Mouse (Mus musculus): ENCODE results near the gene Abca2. TPM values are rescaled to one million over a fixed set of nuclear protein-coding genes. Genes with fewer than 3 reads are reported as not detected.

Gene Abca2
- polyA plus RNA-seq (2015; fragmentation: Nextera tagmentation; extraction: Ambion mirVana) = 4.2 and 5.9 TPM in 2 replicates

GRCm38 (mm10) chr2:25428442-25429236 is at the start of gene Abca2:
Gene Abca2, plus strand, starts transcription at chr2:25428703.
- Histone ChIP-seq H3K9me3 (no peaks in the 10 kb centered on the region), H3K27ac (0 out of 2 replicates have a peak within 1 kb of the TSS, but pooled peaks have one; percentile 9), H3K4me1 (peaks cover 12% of the 10 kb centered on the region), H3K27me3 (peaks cover 44% of the 10 kb centered on the region), H3K9ac (peak within 1 kb of the TSS; percentile 61), H3K4me2 (peak within 1 kb of the TSS; percentile 90), H3K4me3 (peak within 1 kb of the TSS; percentile 67), H3K36me3 (no peaks in the 10 kb centered on the region)
- ATAC-seq (ENCODE audit: insufficient number of reproducible peaks, low FRiP score, low TSS enrichment, low read depth) = peak; percentile 69
- WGBS = under 1% methylated on average over 76 of the region's 89 CpGs

- Histone ChIP-seq H3K9me3 (no peaks in the 10 kb centered on the region), H3K36me3 (no peaks in the 10 kb centered on the region), H3K9ac (no peak overlapping the region), H3K4me1 (no peaks in the 10 kb centered on the region), H3K4me2 (no peak overlapping the region), H3K27ac (no peak overlapping the region), H3K4me3 (no peak overlapping the region), H3K27me3 (no peaks in the 10 kb centered on the region)
- WGBS = 85% methylated on average over 5 of the region's 5 CpGs
- no peak for ATAC-seq (ENCODE audit: insufficient number of reproducible peaks, low FRiP score, low TSS enrichment, low read depth)
These were observed 44.0 kb upstream of the Abca2 start for GRCm38 (mm10) chr2:25384492-25384891.

- H3K9ac ChIP-seq = no peak overlapping the region; the same call in 1 of the 2 replicates
- H3K4me2 ChIP-seq = no peak overlapping the region
- no peaks in the 10 kb centered on the region for H3K36me3 ChIP-seq
- H3K27ac ChIP-seq = no peak overlapping the region
- peaks cover 21% of the 10 kb centered on the region for H3K4me1 ChIP-seq
- 59% methylated on average over 5 of the region's 5 CpGs for WGBS
- no peak for ATAC-seq (ENCODE audit: insufficient number of reproducible peaks, low FRiP score, low TSS enrichment, low read depth)
- no peaks in the 10 kb centered on the region for H3K9me3 ChIP-seq
- H3K4me3 ChIP-seq = no peak overlapping the region
- peaks cover 29% of the 10 kb centered on the region for H3K27me3 ChIP-seq
These were observed 37.2 kb upstream of the Abca2 start for GRCm38 (mm10) chr2:25391266-25391665.

GRCm38 (mm10) chr2:25394281-25395221 is 34.0 kb upstream of the Abca2 start:
- WGBS = 42% methylated on average over 3 of the region's 3 CpGs
- ATAC-seq (ENCODE audit: insufficient number of reproducible peaks, low FRiP score, low TSS enrichment, low read depth) = no peak
- H3K27me3 ChIP-seq = peaks cover 62% of the 10 kb centered on the region

DNA sequence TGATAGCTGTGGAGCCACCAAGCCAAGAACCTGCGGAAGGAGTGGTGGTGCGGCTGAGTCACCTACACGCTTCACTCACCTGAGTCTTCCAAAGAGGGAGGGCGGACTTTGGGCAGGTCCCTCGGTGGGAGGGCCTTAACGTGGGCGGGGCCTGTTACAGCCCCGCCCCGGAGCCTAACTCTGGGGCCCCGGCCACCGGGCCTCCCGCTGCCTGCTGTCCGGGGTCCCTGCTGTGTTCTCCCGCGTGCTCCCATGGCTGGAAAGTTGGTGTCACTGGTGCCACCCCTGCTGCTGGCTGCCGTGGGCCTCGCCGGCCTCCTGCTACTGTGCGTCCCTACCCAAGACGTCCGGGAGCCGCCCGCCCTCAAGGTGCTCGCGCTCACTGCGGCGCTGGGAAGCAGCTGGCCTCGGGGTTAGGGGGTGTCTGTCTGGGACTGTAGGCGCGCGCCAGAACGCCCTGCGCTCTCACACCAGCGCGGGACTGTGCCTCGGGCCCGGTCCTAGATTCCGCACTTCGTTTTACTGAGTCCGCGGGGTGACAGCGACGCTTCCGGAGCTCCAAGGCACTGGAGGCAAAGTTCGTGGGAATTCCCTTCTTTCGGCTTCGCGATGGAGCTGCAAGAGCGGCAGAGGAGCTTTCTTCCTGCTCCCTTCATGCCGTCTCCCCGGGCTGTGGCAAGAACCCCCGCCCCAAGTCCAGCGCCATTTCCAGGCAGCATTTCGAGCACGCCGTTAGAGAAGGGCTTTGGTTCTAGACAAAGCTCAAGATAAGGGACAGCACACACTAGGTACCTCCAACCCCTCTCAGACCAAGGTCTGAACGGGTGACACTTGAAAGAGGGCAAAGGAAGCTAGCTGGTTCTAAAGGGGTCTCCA is 32.5 kb upstream of the Abca2 start, which contains the start of gene Entpd2:
TSS of gene Entpd2 (plus strand) at position 154 of the 876 bp plus-strand sequence.
- Histone ChIP-seq H3K36me3 (no peaks in the 10 kb centered on the region), H3K9me3 (no peaks in the 10 kb centered on the region), H3K27me3 (peaks cover 76% of the 10 kb centered on the region), H3K9ac (0 out of 2 replicates have a peak within 1 kb of the TSS, but pooled peaks have one; percentile 5), H3K4me1 (peaks cover 31% of the 10 kb centered on the region), H3K4me3 (peak within 1 kb of the TSS; percentile 36), H3K27ac (no peak within 1 kb of the TSS), H3K4me2 (peak within 1 kb of the TSS; percentile 60)
- no peak for ATAC-seq (ENCODE audit: insufficient number of reproducible peaks, low FRiP score, low TSS enrichment, low read depth)
- 1% methylated on average over 52 of the region's 57 CpGs for WGBS

More at GRCm38 (mm10) chr2:25394281-25395221, 34.0 kb upstream of the Abca2 start:
- Histone ChIP-seq H3K9ac (no peak overlapping the region), H3K4me1 (peaks cover 23% of the 10 kb centered on the region), H3K4me3 (no peak overlapping the region), H3K9me3 (no peaks in the 10 kb centered on the region), H3K27ac (no peak overlapping the region), H3K36me3 (no peaks in the 10 kb centered on the region), H3K4me2 (no peak overlapping the region)

DNA sequence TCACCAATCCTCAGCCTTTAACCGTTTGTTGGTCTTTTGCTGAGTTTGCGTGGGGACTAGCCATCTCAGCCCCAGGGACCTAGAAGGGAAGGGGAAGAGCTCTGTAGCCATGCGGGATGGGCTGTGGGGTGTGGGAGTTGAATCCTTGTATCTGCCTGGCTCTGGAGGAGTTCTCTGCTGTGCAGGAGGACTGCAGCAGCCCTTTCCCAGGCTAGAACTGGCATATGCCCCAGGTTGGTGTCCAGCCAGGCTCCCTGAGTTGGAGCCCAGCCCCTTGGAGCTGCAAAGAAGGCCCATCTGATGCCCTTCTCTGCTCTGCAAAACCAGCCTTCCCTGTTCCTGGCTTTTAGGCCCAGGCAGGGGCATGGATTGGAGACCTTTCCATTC is 31.9 kb upstream of the Abca2 start:
- Histone ChIP-seq H3K27ac (no peak overlapping the region), H3K36me3 (no peaks in the 10 kb centered on the region), H3K4me3 (peak overlapping the region; percentile 36; the same call in 1 of the 2 replicates), H3K9ac (0 out of 2 replicates have a peak overlapping the region, but pooled peaks have one; percentile 5), H3K27me3 (peaks cover 82% of the 10 kb centered on the region), H3K4me1 (peaks cover 31% of the 10 kb centered on the region), H3K4me2 (peak overlapping the region; percentile 60), H3K9me3 (no peaks in the 10 kb centered on the region)
- WGBS = 29% methylated on average over 3 of the region's 3 CpGs
- ATAC-seq (ENCODE audit: insufficient number of reproducible peaks, low FRiP score, low TSS enrichment, low read depth) = no peak

- Histone ChIP-seq H3K9me3 (no peaks in the 10 kb centered on the region), H3K9ac (no peak overlapping the region), H3K4me2 (no peak overlapping the region), H3K27me3 (peaks cover 86% of the 10 kb centered on the region), H3K4me1 (peaks cover 31% of the 10 kb centered on the region), H3K4me3 (no peak overlapping the region), H3K27ac (no peak overlapping the region), H3K36me3 (no peaks in the 10 kb centered on the region)
- 35% methylated on average over 1 of the region's 1 CpGs for WGBS
- ATAC-seq (ENCODE audit: insufficient number of reproducible peaks, low FRiP score, low TSS enrichment, low read depth) = no peak
These were observed 31.5 kb upstream of the Abca2 start for GRCm38 (mm10) chr2:25397010-25397409.

DNA sequence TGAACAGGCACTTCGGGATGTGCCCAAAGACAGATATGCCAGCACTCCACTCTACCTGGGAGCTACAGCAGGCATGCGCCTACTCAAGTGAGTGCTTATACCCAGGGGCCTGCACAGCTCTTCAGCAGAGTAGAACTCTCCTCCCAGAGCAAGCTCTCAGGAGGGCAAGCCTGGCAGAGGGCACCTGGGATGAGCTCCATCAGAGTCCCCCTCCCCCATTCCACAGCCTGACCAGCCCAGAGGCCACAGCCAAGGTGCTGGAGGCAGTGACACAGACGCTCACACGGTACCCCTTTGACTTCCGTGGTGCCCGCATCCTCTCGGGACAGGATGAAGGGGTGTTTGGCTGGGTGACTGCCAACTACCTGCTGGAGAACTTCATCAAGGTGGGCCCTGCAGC is 30.4 kb upstream of the Abca2 start:
- Histone ChIP-seq H3K9me3 (no peaks in the 10 kb centered on the region), H3K36me3 (no peaks in the 10 kb centered on the region), H3K4me3 (no peak overlapping the region), H3K27me3 (peaks cover 90% of the 10 kb centered on the region), H3K9ac (no peak overlapping the region), H3K27ac (no peak overlapping the region), H3K4me1 (peaks cover 38% of the 10 kb centered on the region), H3K4me2 (no peak overlapping the region)
- ATAC-seq (ENCODE audit: insufficient number of reproducible peaks, low FRiP score, low TSS enrichment, low read depth) = no peak
- 85% methylated on average over 7 of the region's 7 CpGs for WGBS

DNA sequence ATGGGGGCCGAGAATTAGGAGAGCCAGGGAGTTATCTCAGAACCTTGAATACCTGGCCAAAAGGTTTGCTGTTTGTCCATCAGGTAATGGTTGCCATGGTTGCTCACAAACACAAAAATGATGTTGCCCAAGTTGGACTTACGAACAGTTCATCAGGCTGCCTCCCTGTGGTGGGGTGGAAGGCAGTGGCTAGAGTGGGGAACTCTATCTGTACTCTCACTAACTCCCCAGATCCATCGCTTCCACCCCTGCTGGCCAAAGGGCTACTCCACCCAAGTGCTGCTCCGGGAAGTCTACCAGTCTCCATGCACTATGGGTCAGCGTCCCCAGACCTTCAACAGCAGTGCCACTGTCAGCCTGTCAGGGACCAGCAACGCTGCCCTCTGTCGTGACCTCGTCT is 29.5 kb upstream of the Abca2 start, which contains the start of gene Npdc1:
TSS of gene Npdc1 (plus strand) at position 301 of the 400 bp plus-strand sequence.
- Histone ChIP-seq H3K4me3 (no peak within 1 kb of the TSS), H3K27me3 (peaks cover 100% of the 10 kb centered on the region), H3K9ac (no peak within 1 kb of the TSS), H3K4me1 (peaks cover 43% of the 10 kb centered on the region), H3K4me2 (no peak within 1 kb of the TSS), H3K27ac (no peak within 1 kb of the TSS), H3K9me3 (no peaks in the 10 kb centered on the region), H3K36me3 (no peaks in the 10 kb centered on the region)
- WGBS = 63% methylated on average over 8 of the region's 8 CpGs
- no peak for ATAC-seq (ENCODE audit: insufficient number of reproducible peaks, low FRiP score, low TSS enrichment, low read depth)

DNA sequence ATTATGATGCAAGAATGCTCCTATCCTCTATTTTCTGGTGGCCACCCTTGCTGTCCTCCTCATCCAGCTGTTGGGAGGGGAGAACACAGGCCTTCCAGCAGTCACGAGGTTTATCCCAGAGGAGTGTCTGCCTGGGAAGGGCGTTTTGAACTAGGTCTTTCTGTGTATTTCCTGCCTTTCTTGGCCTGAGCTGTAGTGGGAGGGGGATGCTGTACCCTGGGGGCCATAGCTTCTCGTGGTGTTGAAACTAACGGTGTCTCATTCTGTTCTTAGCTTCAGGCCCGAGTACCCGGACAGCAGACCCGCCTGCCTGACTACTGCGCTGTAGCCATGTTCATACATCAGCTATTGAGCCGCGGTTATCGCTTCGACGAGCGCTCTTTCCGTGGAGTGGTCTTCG is 28.2 kb upstream of the Abca2 start:
- ATAC-seq (ENCODE audit: insufficient number of reproducible peaks, low FRiP score, low TSS enrichment, low read depth) = no peak
- no peak overlapping the region; the same call in 1 of the 2 replicates for H3K4me3 ChIP-seq
- WGBS = 24% methylated on average over 16 of the region's 16 CpGs
- no peaks in the 10 kb centered on the region for H3K9me3 ChIP-seq
- H3K27ac ChIP-seq = no peak overlapping the region
- peaks cover 32% of the 10 kb centered on the region for H3K4me1 ChIP-seq
- H3K4me2 ChIP-seq = no peak overlapping the region; the same call in 1 of the 2 replicates
- H3K9ac ChIP-seq = no peak overlapping the region
- no peaks in the 10 kb centered on the region for H3K36me3 ChIP-seq
- peaks cover 98% of the 10 kb centered on the region for H3K27me3 ChIP-seq

DNA sequence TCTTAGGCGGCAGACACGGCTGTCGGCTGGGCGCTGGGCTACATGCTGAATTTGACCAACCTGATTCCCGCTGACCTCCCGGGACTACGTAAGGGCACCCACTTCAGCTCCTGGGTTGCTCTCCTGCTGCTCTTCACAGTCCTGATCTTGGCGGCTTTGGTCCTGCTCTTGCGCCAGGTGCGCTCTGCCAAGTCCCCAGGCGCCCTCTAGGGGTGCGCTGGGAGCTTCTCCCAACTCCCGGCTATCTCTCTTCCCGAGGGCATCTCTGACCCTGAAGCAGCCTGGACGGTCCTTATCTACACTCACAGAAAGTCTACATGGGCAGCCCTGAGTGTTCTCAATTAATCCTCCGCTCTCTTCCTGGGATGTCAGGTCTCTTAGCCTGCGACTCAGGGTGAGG is 27.7 kb upstream of the Abca2 start:
- H3K9me3 ChIP-seq = no peaks in the 10 kb centered on the region
- H3K4me2 ChIP-seq = no peak overlapping the region; the same call in 1 of the 2 replicates
- WGBS = 3% methylated on average over 17 of the region's 17 CpGs
- H3K27me3 ChIP-seq = peaks cover 98% of the 10 kb centered on the region
- H3K27ac ChIP-seq = no peak overlapping the region
- ATAC-seq (ENCODE audit: insufficient number of reproducible peaks, low FRiP score, low TSS enrichment, low read depth) = no peak
- H3K36me3 ChIP-seq = no peaks in the 10 kb centered on the region
- H3K4me3 ChIP-seq = peak overlapping the region; percentile 9
- no peak overlapping the region for H3K9ac ChIP-seq
- peaks cover 28% of the 10 kb centered on the region for H3K4me1 ChIP-seq
